Mouse (Mus musculus): ENCODE measurements around the gene Hmgcr.
A peak's percentile ranks its signal among the peaks of the same experiment; 100 is the strongest.

Gene Hmgcr

GRCm38 (mm10) chr13:96670406-96671077, at the start of gene Hmgcr:
Gene Hmgcr (minus strand): TSS chr13:96670936.
- peak; percentile 95 for DNase-seq (ENCODE audit: low spot score)

DNA sequence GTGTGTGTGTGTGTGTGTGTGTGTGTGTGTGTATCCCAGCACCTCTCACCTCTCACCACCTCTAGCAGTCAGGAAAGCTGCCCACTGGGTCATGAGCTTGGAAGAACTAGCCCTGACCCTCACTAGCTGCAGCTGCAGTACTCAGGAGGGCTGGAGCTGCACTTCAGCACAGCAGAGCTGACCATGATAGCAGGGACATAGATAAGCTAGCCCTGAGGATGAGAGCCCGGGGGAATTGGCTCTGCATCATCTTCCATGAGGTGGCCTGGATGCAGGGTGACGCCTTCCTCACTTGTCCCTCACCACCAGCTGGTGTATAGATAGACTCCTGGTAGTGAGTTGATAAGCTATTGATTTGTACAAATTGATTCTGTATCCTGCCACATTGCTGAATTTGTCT, 49.3 kb upstream of the Hmgcr start:
- no peak for DNase-seq (ENCODE audit: low spot score)

- no peak for DNase-seq (ENCODE audit: low spot score)
Measured at GRCm38 (mm10) chr13:96717821-96718220, 47.1 kb upstream of the Hmgcr start.

GRCm38 (mm10) chr13:96716311-96716710, 45.6 kb upstream of the Hmgcr start:
- no peak for DNase-seq (ENCODE audit: low spot score)

DNA sequence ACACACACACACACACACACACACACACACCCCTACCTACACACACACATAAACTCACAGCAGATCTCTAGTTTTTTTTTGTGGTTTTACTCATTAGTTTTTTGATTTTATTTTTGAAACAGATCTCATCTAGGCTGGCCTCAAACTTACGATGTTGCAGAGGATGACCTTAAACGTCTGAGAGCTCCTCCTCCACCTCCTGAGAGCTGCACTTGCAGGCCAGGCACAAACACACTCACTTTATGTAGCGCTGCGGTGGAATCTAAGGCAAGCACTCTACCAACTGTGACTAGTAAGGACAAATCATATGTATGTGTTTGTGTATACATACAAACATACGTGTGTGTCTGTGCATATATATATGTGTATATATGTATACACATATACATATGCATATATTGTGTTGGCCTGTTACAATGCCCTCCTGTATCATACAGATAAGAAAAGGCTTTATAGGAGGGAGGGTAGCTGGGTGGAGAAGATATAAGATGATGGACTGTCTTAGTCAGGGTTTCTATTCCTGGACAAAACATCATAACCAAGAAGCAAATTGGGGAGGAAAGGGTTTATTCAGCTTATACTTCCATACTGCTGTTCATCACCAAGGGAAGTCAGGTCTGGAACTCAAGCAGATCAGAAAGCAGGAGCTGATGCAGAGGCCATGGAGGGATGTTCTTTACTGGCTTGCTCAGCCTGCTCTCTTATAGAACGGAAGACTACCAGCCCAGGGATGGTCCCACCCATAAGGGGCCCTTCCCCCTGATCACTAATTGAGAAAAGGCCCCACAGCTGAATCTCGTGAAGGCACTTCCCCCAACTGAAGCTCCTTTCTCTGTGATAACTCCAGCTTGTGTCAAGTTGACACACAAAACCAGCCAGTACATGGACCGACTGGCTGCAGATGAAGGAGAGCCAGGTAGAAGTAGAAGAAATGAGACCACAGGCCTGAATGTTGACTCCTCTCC, 38.8 kb upstream of the Hmgcr start:
- DNase-seq (ENCODE audit: low spot score) = no peak

GRCm38 (mm10) chr13:96702567-96703278, 32.0 kb upstream of the Hmgcr start:
- no peak for DNase-seq (ENCODE audit: low spot score)

- DNase-seq (ENCODE audit: low spot score) = no peak
Measured at GRCm38 (mm10) chr13:96697805-96698586, 27.3 kb upstream of the Hmgcr start.

DNA sequence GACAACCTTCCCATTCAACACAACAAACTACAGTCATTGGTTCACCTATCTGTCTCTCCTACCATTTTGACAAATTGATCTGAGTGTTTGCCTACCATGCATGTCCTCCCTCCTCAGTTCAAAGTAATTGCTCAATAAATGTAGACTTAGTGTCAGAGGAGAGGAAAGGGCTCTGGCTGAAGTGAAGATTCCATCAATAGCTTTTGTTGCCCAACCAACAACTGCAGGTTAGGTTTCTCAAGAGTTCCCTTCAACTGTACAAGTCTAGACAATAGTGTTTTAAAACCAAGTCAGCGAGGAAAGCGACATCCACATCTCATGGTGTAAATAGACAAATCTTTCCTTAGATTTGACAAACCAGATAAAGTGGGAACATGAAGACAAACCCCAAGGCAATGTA, 24.7 kb upstream of the Hmgcr start:
- DNase-seq (ENCODE audit: low spot score) = no peak

DNA sequence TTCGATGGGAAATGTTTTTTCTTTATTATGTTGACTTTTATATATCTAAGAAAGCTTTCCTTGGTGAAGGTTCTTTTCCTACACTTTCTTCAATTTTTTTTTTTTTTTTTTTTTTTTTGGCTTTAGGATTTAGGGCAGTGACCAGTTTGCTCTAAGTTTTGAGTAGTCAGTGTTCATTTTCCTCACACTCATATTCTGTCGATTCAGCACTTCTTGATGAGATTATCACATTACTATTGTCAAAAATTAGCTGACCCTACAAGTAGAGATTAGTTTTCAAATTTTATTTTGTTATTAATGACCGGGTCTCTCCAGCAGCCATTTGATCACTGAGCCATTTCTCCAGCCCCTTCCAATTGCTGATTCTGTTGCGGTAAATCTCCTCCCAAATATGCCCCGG, 19.2 kb upstream of the Hmgcr start:
- no peak for DNase-seq (ENCODE audit: low spot score)

GRCm38 (mm10) chr13:96687261-96687660, 16.5 kb upstream of the Hmgcr start:
- DNase-seq (ENCODE audit: low spot score) = no peak

DNA sequence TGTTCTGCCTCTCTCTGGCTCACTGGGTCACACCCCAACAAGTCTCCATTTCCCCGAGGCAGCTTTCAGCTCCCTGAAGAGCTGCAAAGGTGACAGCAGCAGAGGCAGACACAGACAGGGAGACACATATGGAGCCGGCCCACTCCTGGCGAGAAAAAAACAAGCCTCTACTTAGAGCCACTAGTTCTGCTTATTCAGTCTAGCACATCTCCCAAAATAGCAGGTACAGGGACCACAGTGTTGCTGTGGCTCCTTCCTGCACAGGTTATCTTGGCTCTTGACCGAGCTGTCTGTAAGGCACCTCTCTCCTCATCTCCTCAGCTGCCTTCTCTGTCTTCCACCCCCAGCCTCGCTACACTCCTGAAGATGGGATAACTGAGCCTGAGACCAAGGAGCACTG, 14.0 kb upstream of the Hmgcr start:
- no peak for DNase-seq (ENCODE audit: low spot score)

GRCm38 (mm10) chr13:96681088-96681620, 10.4 kb upstream of the Hmgcr start:
- DNase-seq (ENCODE audit: low spot score) = no peak

DNA sequence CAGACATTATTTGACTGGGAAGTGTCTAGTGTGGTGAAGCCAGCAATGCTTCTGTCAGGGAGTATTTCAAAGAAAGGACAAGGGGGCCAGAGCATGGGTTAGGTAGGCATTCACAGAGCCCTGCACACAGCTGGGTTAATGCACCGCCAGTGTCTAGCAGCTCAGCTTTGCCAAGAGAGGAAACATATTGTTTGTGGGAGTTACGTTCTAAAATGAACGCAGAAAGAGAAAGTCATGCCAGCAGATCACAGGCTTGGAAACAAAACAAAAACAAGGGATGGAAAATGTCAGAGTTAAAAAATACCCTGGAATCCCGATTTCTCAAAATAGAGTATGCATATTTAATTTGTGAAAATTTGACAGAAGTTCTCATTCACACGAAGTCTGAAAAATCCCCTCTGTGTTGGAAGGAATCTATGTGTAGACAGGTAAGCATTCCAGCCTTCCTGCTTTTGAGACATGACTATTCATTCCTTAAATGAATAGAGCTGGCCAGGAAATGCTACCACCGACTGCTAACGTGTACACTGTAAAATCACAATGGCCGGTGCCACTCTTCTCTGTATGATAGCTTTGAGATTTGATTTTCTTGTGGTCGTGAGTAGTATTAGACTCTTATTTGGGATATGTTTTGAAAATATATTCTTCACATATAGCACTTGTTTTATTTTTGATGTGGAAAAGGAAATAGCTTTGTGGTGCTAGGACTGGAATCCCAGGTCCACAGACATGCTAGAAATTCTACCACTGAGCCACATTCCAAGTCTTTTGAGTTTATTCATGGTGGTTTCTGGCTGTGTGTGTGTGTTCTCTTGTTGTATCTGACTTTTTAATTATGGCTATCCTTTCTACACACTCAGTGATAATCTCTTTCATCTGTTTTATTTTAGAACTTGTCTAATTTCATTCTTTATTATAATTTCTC, 9.7 kb upstream of the Hmgcr start:
- no peak for DNase-seq (ENCODE audit: low spot score)

- DNase-seq (ENCODE audit: low spot score) = no peak
Measured at GRCm38 (mm10) chr13:96678616-96679015, 7.9 kb upstream of the Hmgcr start.

GRCm38 (mm10) chr13:96677071-96677470, 6.3 kb upstream of the Hmgcr start:
- DNase-seq (ENCODE audit: low spot score) = no peak

DNA sequence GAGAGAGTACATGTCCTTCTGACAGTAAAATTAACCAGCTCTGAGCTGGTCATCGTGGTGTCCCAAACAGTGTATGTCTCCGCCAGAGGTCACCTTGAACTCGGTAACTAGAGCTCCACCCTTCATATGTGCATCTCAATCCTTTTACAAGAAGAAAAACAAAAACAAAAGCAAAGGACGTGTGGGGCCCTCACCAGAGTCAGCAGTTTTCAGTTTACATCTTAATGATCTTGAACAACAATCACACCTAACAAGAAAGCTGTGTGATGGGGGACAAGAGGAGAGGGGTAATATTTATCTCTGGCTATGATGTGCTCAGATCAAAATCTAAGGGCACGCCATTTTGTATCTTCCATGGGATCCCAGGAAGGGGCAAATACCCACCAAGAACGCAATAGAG, 5.0 kb upstream of the Hmgcr start:
- no peak for DNase-seq (ENCODE audit: low spot score)

DNA sequence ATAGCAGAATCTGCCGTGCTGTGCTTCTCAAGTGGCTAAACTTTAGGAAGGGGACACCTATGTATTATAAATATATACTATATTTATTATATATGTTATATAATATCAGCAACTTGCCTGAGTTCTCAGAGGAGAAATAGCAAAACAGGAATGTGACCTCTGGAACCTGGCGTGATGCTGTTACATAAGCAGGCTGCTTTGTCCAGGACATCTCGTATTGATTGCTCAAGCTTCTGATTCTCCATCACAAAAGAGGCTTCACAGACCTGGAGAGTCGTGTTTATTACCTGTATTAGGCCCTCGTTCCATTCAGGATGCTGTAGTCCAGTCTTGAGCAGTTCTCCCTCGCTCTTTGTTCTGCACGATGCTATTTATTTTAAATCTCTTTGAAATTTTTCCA, 3.1 kb upstream of the Hmgcr start:
- no peak for DNase-seq (ENCODE audit: low spot score)

GRCm38 (mm10) chr13:96672276-96672675, 1.5 kb upstream of the Hmgcr start:
- no peak for DNase-seq (ENCODE audit: low spot score)

DNA sequence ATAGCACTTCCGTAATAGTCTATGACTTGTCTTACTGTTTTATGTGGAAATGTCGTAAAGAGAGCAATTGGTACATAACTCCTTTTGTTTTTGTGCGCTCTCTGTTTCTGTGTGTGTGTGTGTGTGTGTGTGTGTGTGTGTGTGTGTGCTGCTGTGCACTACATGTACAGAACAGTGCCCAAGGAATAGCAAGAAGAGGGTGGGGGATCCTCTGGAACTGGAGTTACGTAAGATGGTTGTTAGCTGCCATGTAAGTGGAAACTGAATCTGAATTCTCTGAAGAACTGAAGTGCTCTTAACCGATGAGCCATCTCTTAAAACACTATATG, 1.1 kb upstream of the Hmgcr start:
- no peak for DNase-seq (ENCODE audit: low spot score)

GRCm38 (mm10) chr13:96671078-96671905, 556 bp upstream of the Hmgcr start:
- DNase-seq (ENCODE audit: low spot score) = no peak

All from adipocyte (in vitro differentiated cells).